Mouse (Mus musculus) layer of hippocampus, adult 11-12 months (tissue): Measurements from ENCODE around the gene Cpt2.

Experiments used
- DNase-seq: peaks from one replicate; pipeline ENCODE4 v3.0.0; 2022; ENCODE audit warnings: low spot score

The Cpt2 gene

GRCm38 (mm10) chr4:107920336-107920735 is 3.1 kb downstream of the Cpt2 start:
- no peak for DNase-seq

- no peak for DNase-seq
Measured at GRCm38 (mm10) chr4:107910020-107910419, 13.4 kb downstream of the Cpt2 start.

GRCm38 (mm10) chr4:107906561-107906960 is 16.8 kb downstream of the Cpt2 start:
- no peak for DNase-seq

GRCm38 (mm10) chr4:107904252-107904651 is 19.2 kb downstream of the Cpt2 start:
- DNase-seq = no peak

GRCm38 (mm10) chr4:107900206-107900605 is 23.2 kb downstream of the Cpt2 start:
- DNase-seq = no peak

- no peak for DNase-seq
Measured at GRCm38 (mm10) chr4:107899211-107899927, 24.0 kb downstream of the Cpt2 start.

- no peak for DNase-seq
Measured at GRCm38 (mm10) chr4:107892663-107893062, 30.7 kb downstream of the Cpt2 start.

- peak; percentile 93 for DNase-seq
Measured at GRCm38 (mm10) chr4:107889731-107890432, 33.5 kb downstream of the Cpt2 start, which contains the start of gene 0610037L13Rik. TSS of gene 0610037L13Rik (plus strand) at chr4:107889813.

GRCm38 (mm10) chr4:107889385-107889730 is 34.1 kb downstream of the Cpt2 start:
- DNase-seq = no peak

GRCm38 (mm10) chr4:107886371-107886770 is 37.0 kb downstream of the Cpt2 start:
- DNase-seq = no peak

GRCm38 (mm10) chr4:107881631-107882030 is 41.8 kb downstream of the Cpt2 start:
- DNase-seq = no peak

- DNase-seq = peak; percentile 97
Measured at GRCm38 (mm10) chr4:107879254-107880050, 44.0 kb downstream of the Cpt2 start, which contains the start of gene Magoh. TSS of gene Magoh (plus strand) at chr4:107879755.

GRCm38 (mm10) chr4:107864866-107865265 is 58.5 kb downstream of the Cpt2 start:
- no peak for DNase-seq

GRCm38 (mm10) chr4:107858995-107859394 is 64.4 kb downstream of the Cpt2 start:
- no peak for DNase-seq

- peak; percentile 32 for DNase-seq
Measured at GRCm38 (mm10) chr4:107856958-107857686, 66.3 kb downstream of the Cpt2 start.
